Mouse (Mus musculus): ENCODE data around the gene Ptpn12.

Ptpn12 gene

DNA sequence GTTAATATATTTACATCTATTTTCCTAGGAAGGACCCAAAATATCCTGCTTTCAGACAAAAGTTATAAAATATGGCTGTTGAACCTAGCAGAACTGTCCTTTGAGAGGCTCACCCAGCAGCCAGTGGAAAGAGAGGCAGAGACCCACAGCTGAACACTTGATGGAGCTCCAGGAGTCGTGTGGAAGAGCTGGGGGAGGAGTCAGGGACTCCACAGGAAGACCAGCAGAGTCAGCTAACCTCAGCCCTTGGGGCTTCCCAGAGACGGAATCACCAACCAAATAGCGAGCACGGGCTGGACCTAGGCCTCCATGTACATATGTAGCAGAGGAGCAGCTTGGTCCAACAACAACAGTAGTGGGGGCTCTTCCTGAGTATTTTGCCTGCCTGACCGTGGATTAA lies 38.6 kb downstream of the Ptpn12 start:
- no peak for DNase-seq

DNA sequence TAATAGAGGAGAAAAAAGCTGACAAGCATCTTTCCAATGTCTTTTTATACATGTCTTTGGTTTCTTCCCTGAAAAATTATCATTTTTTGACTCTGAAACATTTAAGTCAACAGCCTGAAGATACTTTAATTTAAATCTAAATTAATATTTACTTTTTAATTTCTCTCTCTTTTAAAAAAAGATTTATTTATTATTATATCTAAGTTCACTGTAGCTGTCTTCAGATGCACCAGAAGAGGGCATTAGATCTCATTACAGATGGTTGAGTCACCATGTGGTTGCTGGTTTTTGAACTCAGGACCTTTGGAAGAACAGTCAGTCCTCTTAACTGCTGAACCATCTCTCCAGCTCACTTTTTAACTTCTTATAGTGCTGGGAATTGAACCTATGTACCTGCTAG lies 44.8 kb downstream of the Ptpn12 start:
- no peak for DNase-seq

DNA sequence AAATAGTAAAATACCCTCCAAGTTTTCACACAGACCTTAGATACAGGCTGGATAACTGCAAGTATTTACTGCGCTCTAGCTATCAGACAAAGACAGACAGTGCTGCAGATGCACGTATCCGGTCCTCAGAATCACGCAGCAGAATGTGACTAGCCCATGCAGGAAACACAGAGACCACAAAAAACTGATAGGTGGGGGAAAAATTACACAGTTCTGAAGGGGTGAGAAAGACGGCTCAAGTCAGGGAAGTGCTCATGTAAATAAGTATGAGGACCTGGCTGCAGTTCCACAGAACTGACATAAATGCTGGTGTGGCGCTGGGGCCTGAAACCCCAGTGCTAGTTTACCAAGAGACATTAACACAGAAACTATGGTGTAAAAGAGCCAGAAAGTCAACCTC lies 53.0 kb downstream of the Ptpn12 start:
- no peak for DNase-seq

DNA sequence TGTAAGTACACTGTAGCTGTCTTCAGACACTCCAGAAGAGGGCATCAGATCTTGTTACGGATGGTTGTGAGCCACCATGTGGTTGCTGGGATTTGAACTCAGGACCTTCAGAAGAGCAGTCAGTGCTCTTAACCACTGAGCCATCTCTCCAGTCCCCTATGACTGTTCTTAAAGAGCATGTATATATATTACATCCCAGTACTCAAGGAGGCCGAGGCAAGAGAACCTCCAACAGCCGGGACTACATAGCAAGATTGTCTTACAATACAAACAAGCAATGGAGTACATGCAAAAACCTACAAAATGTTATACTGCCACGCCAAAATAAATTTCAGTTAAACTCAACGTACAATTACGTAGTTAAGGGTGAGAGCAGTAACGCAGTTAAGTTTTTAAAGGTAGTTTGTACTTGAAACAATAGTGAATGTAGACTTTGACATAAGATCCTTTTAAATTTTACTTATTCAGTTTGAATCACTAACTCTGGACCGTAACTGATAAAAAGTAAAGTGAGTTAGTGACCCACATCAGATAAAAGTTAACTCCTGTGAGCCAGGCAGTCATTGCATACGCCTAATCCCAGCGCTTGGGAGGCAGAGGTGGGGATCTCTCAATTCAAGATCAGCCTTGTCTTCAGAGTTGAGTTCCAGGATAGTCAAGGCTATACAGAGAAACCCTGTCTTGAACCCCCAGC lies 53.9 kb downstream of the Ptpn12 start:
- DNase-seq = no peak

DNA sequence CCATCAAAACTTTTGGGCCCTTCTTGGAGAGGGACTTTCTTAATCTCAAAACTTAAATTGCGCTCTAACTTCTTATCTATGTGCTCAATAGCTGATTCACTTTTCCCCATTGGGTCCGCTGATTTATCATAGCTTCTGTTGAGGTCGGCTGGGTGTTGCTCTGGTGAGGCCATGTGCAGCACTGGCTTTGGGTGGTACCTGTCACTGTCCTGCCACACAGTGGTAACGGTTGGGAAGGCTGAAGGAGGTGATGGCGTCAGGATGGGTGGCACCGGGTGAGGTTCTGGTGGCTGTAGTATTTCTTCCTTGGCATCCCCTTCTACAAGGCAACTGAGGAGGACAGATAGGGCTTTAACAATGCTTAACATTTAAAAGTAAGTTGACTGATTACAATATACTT lies 57.3 kb downstream of the Ptpn12 start:
- DNase-seq = no peak

DNA sequence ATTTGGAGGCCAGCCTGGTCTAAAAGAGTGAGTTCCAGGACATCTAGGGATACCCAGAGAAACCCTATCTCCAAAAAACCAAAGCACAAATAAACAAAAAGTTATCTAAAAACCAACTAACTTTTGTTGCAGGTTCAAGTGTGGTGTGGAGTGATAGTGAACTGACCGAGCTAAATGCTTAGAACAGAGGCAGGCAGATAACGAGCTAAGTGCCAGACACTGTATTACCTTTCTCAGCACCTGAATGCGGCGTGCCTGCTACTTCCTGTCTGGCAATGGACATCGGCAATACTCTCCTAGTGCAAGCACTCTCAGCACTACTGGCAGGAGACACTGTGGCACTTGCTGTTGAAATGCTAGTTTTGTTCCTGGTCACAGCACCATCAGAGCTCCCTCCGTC lies 58.2 kb downstream of the Ptpn12 start:
- DNase-seq = no peak

DNA sequence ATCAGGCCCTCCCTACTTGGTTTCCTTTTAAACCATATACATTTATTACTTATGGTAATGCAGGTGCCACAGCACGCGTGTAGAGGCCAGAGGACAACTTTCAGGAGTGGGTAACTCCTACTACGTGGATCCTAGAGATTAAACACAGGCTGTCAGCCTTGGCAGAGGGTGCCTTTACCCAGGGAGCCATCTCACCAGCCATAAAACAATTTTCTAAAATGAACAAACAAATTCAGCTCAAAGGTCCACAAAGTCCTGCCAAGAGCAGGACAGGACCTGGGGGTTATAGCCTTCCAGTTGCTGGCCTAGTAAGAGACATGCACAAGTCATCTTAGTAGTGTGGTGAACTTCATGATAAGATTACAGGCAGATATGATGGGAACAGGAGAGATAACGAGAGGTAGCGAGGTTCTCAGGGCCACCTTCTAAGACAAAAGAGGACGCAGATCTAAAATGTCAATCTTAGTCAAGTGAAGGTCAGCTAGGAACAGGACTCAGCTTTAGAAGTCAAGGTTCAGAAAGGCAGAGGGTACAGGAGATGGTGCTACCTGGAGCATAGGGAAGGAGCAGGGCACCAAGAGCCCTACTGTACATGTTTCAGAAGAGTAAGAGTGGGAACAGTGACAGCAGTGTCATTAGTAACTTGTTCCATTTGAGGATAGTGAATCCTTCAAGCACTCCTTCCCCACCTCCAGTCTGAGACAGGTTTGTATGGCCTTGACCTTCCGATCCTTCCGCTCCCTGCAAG lies 65.5 kb downstream of the Ptpn12 start:
- no peak for DNase-seq

DNA sequence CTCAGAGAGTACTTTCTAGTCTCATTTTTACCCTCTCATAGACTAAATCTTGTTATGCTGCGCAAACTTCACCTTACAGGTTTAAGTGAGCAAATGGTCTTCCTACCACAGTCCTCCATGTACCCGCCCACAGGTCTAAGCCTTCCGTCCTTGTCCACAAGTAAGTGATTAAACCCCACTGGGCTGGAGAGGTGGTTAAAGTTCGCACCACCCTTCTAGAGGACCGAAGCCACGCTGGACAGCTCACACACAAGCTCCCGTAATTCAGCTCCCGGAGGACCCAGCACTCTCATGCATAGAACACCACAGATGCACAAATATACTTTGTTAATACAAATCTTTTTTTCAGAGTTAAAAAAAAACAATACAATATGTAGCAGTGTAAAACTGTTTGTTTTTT lies 69.4 kb downstream of the Ptpn12 start:
- no peak for DNase-seq

DNA sequence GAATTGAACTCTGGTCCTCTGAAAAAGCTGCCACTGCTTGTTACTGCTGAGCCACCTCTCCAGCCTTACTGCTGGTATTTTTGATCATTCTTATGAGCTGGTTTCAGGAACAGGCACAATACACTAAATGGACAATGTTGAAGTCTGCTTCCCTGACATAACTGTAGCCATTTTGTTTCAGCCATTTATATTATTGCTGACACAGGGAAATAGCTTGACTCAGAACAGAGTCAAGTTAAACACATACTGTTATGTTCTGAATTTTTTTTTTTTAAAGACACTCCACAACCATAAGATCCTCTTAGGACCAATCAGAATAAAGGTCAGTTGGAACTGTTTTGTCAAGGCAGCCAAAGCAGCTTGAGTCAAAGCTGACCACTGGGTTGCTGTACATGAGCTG lies 72.2 kb downstream of the Ptpn12 start:
- no peak for DNase-seq

DNA sequence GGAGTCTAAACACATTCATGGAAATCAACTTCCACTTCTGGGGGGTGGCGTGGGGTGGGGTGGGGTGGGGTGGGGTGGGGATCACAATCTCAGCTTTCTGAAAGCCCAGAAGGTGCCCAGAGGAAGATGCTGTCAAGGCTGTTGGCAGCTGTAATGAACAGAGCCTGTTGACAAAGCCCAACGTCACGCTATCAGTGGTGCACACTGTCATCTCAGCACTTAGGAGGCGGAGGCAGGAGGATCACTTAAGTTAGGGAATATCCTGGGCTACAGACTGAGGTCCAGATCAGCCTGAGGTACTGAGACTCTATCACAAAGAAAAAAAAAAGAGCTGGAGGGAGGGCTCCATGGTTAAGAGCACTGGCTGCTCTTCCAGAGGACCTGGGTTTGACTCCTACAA lies 81.0 kb downstream of the Ptpn12 start:
- no peak for DNase-seq

DNA sequence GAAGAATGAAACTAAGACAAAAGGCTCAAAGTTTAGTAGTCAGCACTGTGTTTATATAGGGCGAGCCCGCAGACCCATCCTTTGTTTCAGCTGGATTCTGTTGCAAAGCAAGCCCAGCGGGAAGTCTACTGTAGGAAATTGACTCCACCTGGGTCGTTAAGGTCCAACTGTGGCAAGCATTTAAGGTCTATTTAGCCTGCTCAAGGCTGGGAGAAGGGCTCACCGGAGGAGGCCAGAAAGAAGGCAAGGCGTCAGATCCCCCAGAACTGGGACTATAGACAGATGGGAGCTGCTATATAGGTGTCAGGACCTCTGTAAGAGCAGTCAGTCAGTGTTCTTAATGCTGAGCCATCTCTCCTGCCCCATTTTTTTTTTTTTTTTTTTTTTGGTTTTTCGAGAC lies 81.7 kb downstream of the Ptpn12 start:
- DNase-seq = no peak

DNA sequence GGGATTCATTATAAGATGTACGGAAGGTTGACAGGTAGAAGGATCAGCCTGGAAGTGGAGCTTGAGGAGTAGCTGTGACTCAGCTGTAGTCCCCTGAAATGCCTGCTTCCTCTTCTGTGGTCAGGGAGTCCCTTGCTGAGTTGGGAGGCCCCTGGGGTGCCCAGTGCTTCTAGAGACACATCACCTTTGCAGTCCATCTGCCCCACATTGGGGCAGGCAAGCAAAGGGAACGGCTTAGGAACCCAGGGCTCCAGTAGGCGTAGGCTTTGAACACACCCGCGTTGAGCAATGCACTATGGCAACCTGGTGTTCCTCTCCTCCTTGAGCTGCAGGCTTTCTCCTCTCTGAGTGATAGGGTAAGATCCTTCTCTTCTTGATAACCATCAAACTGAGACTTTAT lies 82.6 kb downstream of the Ptpn12 start:
- DNase-seq = no peak

DNA sequence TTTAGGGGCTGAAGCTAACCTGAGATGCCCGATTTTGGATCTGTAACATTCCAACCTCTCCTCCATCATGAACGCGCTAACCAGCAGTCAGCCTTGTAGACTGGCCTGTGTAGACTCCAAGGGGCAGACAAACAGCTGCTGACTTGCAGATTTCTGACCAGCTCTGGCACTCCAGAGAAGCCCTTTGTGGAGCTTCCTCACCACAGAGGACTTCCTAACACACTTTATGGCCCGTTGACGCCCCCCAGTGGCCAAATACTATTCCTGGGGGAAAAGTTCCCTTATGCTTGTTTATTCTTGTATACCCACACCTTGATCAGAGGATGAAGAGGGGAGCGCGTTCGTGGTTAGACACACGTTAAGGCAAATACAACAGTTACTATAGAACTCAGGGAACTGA lies 86.7 kb downstream of the Ptpn12 start:
- DNase-seq = peak; percentile 17

DNA sequence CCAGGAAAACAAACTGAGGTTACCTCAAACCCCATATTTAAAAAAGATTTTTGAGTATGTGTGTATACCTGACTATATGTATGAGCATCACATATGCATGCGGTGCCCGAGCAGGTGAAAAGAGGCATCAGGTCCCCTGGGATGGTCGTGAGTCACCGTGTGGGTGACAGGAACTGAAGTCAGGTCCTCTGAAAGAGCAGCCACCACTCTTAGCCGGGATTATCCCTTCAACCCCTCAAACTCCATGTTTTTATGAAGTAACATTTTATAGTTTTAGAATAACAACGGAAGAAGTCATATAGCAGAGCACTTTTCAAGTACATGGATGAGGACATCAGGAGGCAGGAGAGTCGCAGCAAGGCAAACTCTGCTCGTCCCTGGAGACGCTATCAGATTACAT lies 87.2 kb downstream of the Ptpn12 start:
- no peak for DNase-seq

DNA sequence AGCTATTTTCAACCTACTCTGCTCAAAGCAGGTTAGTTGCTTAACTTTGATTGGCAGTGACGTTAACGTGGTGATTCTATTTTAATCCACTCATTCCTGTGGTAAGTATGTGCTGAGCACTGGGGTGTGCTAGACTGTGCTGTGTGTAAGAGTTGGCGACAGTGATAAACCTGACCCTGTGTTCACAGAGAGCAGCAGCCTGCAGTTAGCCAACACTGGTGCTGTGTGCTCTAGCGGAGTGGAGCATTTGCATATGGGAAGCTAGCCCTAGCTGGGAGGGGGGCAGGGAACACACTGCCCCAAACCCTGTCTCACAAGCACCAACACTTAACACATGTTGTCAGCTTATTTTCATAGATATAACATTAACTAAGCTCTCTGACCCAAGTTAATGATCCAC lies 87.8 kb downstream of the Ptpn12 start:
- no peak for DNase-seq

DNA sequence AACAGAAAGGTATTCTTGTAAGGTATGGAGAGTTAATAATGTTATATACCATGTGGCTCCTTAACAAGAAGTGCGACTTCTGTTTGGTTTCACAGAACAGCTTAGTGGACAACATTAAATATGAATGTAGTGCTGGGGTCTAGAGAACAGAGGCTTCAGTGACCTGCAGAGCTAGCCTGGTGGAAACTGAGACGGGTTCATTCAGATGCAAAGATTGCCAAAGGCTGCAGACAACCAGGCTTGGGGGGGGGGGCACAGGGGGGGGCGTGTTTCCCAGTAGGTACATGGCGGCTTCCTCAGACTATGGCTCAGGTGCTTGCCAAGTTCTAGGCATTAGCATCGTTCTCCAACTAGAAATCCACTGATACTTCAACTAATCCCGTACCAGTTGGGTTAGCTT lies 91.3 kb downstream of the Ptpn12 start:
- no peak for DNase-seq

DNA sequence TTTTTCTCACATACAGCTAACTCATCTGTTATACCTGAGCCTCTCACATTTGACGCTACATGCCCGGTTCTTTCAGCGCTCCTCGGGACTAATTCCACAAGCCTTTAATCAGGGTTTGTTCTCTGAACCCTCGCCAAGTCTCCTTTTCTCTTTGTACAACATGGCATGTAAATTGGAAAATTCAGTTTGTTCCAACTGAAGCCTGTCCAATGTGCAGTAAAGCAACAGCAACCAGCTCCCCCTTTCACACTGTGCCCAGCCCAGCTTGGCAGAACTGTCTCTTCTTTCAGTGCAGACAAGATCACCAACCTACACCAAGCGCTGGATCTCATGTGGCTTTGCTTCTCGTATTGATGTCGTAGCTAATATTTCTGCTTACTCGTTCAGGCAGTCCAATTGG lies 92.4 kb downstream of the Ptpn12 start:
- no peak for DNase-seq

DNA sequence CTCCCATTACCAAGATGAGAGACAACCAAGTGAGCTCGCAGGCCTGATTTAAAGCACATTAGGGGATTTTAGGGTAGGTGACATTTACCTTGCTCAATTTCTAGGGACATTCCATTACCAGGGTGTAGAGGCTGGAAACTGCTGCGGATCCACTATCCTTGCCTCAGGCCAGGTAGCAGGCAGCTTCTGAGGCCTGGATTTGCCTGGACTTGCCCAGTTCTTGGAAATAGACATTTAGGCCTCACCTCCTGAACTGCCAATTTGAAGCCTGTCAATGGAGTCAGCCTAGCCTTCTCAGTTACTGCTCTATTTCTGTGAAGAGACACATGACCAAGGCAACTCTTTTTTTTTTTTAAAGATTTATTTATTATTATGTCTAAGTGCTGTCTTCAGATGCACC lies 94.8 kb downstream of the Ptpn12 start:
- DNase-seq = no peak

DNA sequence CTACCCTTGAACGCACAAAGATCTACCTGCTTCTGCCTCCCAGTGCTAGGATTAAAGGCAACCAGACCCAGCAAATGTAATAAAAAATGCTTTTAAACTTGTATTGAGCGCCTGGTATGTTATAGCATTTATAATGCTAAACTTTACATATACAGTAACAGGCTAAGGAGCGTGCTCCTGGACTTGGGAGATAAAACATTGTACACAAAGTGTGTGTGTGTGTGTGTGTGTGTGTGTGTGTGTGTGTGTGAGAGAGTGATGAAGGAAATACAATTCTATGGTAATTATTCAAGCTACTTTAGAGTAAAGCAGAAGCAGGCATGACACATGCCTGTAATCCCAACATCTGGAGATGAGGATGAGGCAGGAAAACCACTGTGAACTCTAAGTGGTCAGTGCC lies 99.4 kb downstream of the Ptpn12 start, which contains the start of gene Rsbn1l:
Gene Rsbn1l, minus strand, starts transcription at position 101 of the 400 bp plus-strand sequence.
- no peak for DNase-seq

DNA sequence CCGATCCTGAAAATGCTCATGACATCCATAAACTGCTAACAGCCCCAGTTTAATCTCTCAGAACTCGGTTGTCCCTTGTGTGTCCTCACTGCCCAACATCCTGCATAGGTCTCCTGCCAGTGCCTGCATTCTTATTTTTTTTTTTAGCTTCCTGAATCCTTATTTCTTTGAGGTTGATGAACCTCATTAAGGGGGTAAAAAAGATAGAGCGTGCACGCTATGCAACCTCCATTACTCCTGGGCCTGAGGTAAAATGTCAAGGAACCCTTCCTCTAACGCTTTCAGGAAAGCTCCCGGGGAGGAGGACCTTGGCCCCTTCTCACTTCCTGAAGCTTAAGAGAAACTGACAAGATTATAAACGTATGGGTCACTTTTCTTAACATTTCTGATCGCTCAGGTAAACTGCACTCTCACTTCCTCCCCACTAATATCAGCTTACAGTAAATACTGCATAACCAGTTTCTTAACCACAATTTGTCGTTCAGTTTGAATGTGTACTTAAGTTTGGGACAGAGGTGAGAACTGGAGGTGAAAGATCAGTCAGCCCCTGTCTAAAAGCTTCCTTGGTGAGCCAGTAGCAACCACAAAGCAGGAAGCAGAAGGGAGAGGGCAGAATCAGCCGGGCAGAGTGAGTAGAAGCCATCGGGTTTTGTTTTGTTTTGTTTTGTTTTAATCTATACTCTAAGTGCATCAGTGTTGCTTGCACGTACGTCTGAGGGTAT lies 100.4 kb downstream of the Ptpn12 start:
- DNase-seq = no peak

DNA sequence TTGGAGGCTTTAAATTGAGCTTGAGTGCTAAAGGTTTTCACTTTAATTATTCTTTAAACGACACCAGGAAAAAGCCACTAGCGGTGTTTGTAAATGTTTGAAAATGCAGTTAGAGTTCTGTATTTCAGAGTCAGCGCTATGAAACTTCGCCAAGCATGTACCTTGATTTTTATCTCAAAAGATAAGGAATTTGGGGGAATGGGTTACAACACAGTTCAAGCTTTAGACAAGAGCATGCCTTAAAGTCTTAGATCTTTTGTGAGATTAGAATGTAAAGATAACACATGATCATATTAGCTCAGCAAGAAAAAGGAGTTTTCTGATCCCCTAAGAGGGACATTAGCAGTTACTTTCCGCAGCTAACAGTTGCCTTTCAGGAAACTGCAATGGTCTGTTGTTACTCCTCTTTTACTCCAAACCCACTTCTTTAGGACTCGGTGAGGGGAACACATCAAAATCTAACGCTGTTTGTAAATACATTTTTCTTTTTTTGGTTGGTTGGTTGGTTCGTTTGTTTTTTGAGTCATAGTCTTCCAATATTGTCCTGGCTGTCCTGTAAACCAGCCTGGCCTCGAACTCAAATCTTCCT lies 103.3 kb downstream of the Ptpn12 start:
- DNase-seq = no peak

DNA sequence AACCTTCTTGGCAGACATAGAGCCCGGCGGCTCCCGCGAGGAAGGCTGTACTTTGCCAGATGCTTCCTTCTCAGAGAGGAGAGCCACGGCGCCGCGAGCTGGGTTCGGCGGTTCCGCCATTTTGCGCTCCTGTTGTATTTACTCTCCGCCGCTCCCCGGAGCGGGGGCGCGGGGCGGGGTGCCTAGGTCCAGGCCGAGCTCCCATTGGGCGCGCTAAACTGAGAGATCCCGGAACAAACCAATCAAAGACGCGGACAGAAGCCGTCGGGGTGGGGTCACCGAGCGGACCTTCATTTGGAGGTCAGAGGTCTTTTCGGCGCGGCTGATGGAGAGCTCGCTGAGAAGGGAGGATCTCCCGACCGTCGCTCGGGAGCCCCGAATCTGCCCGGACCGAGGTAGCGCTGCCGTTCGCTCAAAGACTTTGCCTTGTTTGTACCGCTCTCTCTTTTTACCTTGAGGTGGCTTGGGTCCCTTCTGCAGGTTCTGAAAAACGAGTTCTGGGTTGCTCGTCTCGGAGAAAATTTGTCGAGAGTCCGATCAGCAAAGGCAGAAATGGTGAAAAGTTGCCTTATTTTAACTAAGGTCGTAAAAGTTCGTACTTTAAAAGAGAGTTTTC lies 103.9 kb downstream of the Ptpn12 start:
- peak; percentile 98 for DNase-seq
